Mouse (Mus musculus) megakaryocyte, embryonic 14.5 days (primary cell): ENCODE data around the gene Setd4. TPM values are rescaled to one million over a fixed set of nuclear protein-coding genes. Genes with fewer than 3 reads are reported as not detected.

ENCODE experiments used
- H3K27me3 ChIP-seq: replicated peaks from 2 replicates; pipeline ENCODE3; 2012; ENCODE audit warnings: inconsistent platforms
- H3K36me3 ChIP-seq: replicated peaks from 2 replicates; pipeline ENCODE3; 2012; ENCODE audit warnings: low read length, inconsistent platforms, mixed read lengths
- H3K4me1 ChIP-seq: 2 replicates; pipeline ENCODE4 v1.6.1; 2012; ENCODE audit warnings: inconsistent platforms
- H3K4me3 ChIP-seq: replicated peaks from 2 replicates; pipeline ENCODE3; 2012; ENCODE audit warnings: moderate library complexity, mild to moderate bottlenecking, inconsistent platforms
- H3K9me3 ChIP-seq: 2 replicates; pipeline ENCODE4 v1.6.1; 2012; ENCODE audit warnings: inconsistent platforms
- FLI1 ChIP-seq: IDR thresholded peaks from 2 replicates; pipeline ENCODE4 v1.6.1; 2012; ENCODE audit warnings: low read length, inconsistent platforms, mixed read lengths
- GATA1 ChIP-seq: IDR thresholded peaks from 3 replicates; pipeline ENCODE4 v1.6.1; 2012; ENCODE audit warnings: mixed read lengths, low read length, inconsistent platforms, borderline replicate concordance
- polyA plus RNA-seq: library from polyadenylated mRNA; stranded (reverse); fragments of >175 nt; gene quantifications from 2 replicates; pipeline ENCODE4 v1.2.3, GENCODE M21; 2012; ENCODE audit warnings: low replicate concordance; ENCODE audit not compliant: insufficient read depth

Gene Setd4
- polyA plus RNA-seq, 1 experiment: 0.89 TPM

GRCm38 (mm10) chr16:93547122-93547521 lies 56.7 kb downstream of the Setd4 start:
- peaks cover 14% of the 10 kb centered on the region for H3K4me1 ChIP-seq
- H3K4me3 ChIP-seq: peak overlapping the region; percentile 8
- no peaks in the 10 kb centered on the region for H3K9me3 ChIP-seq
- H3K27me3 ChIP-seq: peaks cover 75% of the 10 kb centered on the region
- H3K36me3 ChIP-seq: no peaks in the 10 kb centered on the region
- TF ChIP-seq GATA1 (no peak), FLI1 (no peak)

- no peak overlapping the region for H3K4me3 ChIP-seq
- no peak for TF ChIP-seq FLI1
- TF ChIP-seq GATA1: no peak
- no peaks in the 10 kb centered on the region for H3K36me3 ChIP-seq
- peaks cover 14% of the 10 kb centered on the region for H3K4me1 ChIP-seq
- no peaks in the 10 kb centered on the region for H3K9me3 ChIP-seq
- peaks cover 75% of the 10 kb centered on the region for H3K27me3 ChIP-seq
Measured at GRCm38 (mm10) chr16:93546354-93546965, 57.4 kb downstream of the Setd4 start.

- TF ChIP-seq FLI1: no peak
- H3K9me3 ChIP-seq: no peaks in the 10 kb centered on the region
- H3K36me3 ChIP-seq: no peaks in the 10 kb centered on the region
- H3K4me1 ChIP-seq: peaks cover 14% of the 10 kb centered on the region
- no peak overlapping the region for H3K4me3 ChIP-seq
- H3K27me3 ChIP-seq: peaks cover 73% of the 10 kb centered on the region
Measured at GRCm38 (mm10) chr16:93544931-93545330, 58.9 kb downstream of the Setd4 start.

- no peak overlapping the region for H3K4me3 ChIP-seq
- TF ChIP-seq FLI1 (no peak), GATA1 (no peak)
- peaks cover 14% of the 10 kb centered on the region for H3K4me1 ChIP-seq
- H3K9me3 ChIP-seq: no peaks in the 10 kb centered on the region
- no peaks in the 10 kb centered on the region for H3K36me3 ChIP-seq
- peaks cover 70% of the 10 kb centered on the region for H3K27me3 ChIP-seq
Measured at GRCm38 (mm10) chr16:93543704-93544103, 60.2 kb downstream of the Setd4 start.

GRCm38 (mm10) chr16:93539891-93540290 lies 64.0 kb downstream of the Setd4 start:
- Histone ChIP-seq H3K36me3 (no peaks in the 10 kb centered on the region), H3K4me3 (no peak overlapping the region), H3K4me1 (no peaks in the 10 kb centered on the region), H3K9me3 (no peaks in the 10 kb centered on the region), H3K27me3 (peaks cover 63% of the 10 kb centered on the region)
- TF ChIP-seq FLI1: no peak
- TF ChIP-seq GATA1: no peak

GRCm38 (mm10) chr16:93535151-93535853 lies 68.6 kb downstream of the Setd4 start:
- Histone ChIP-seq H3K4me3 (no peak overlapping the region), H3K4me1 (no peaks in the 10 kb centered on the region), H3K9me3 (no peaks in the 10 kb centered on the region), H3K27me3 (peaks cover 56% of the 10 kb centered on the region), H3K36me3 (no peaks in the 10 kb centered on the region)
- TF ChIP-seq FLI1 (no peak), GATA1 (no peak)

Other genes with a start within 250 kb of the Setd4 start
- 11.7 and 18.8 TPM in 2 replicates for gene Cbr1, start 1.8 kb upstream of the Setd4 start, polyA plus RNA-seq
- not detected in 2 replicates for gene Gm5678, start 24.0 kb upstream of the Setd4 start, polyA plus RNA-seq
- 3.0 TPM in 1 of 2 replicates, not detected in the other for gene Cbr3, start 79.2 kb upstream of the Setd4 start, polyA plus RNA-seq
- gene Dop1b, start 107.8 kb upstream of the Setd4 start, polyA plus RNA-seq: 15.5 and 16.9 TPM in 2 replicates
- 2.9 TPM in 1 of 2 replicates, not detected in the other for gene Morc3, start 228.1 kb upstream of the Setd4 start, polyA plus RNA-seq